Mouse (Mus musculus) left cerebral cortex, postnatal 4 days (tissue): ENCODE measurements around the gene Nsmce4a. TPM values are rescaled to one million over a fixed set of nuclear protein-coding genes. Genes with fewer than 3 reads are reported as not detected.
A peak's percentile ranks its signal among the peaks of the same experiment; 100 is the strongest.
"Not testable (repeated sequence)": the region's sequence is repeated elsewhere in the genome, so short reads cannot be mapped to it uniquely, and the experiment has no call there.

Source experiments
- DNase-seq: peaks from one replicate; pipeline ENCODE4 v3.0.0-alpha.2; 2022
- intact Hi-C: fragments of 180-260 bp; cut with DNase I; formaldehyde crosslinking; loops from one replicate; pipeline ENCODE4 v1.15.1; 2025
- total RNA-seq, 2 experiments: library from RNA; stranded (reverse); gene quantifications; 2 replicates each; pipeline ENCODE4 v1.2.3; 2021

Nsmce4a gene
- total RNA-seq, result 10 to 100 TPM; 36.1 to 38.3 TPM

GRCm38 (mm10) chr7:130572821-130573220, at the start of gene Nsmce4a:
Nsmce4a (minus strand) TSS chr7:130573118.
- DNase-seq, result no peak
- intact Hi-C loops, result no loop called here

- no peak for DNase-seq
- intact Hi-C loops, result no loop called here
Observed at GRCm38 (mm10) chr7:130622359-130622758, 49.4 kb upstream of the Nsmce4a start.

- peak; percentile 13 for DNase-seq
- intact Hi-C loops, result no loop called here
Observed at GRCm38 (mm10) chr7:130621953-130622352, 49.0 kb upstream of the Nsmce4a start.

- intact Hi-C loops, result no loop called here
- DNase-seq, result no peak
Observed at GRCm38 (mm10) chr7:130621068-130621467, 48.1 kb upstream of the Nsmce4a start.

DNA sequence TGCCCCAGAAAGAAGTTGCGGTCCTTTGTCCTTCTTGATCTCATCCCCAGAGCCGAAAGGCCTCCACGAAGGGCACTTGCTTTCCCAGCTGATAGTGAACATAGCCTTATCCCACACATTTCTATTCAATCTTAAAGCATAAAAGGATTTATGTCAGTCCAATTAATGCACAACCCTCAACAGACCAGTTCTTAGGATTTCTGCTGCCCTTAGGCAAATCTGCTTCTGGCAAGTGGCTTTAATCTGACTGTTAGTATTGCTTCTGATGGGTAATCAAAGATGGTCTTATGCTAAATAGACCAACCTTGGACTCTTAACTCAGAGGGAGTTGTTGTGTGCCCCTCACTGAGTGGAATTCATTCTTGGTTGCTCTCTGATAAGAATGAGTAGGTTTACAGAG, 44.7 kb upstream of the Nsmce4a start:
- intact Hi-C loops, result no loop called here
- DNase-seq, result no peak

- peak; percentile 17 for DNase-seq
- intact Hi-C loops, result no loop called here
Observed at GRCm38 (mm10) chr7:130613973-130614372, 41.1 kb upstream of the Nsmce4a start.

DNA sequence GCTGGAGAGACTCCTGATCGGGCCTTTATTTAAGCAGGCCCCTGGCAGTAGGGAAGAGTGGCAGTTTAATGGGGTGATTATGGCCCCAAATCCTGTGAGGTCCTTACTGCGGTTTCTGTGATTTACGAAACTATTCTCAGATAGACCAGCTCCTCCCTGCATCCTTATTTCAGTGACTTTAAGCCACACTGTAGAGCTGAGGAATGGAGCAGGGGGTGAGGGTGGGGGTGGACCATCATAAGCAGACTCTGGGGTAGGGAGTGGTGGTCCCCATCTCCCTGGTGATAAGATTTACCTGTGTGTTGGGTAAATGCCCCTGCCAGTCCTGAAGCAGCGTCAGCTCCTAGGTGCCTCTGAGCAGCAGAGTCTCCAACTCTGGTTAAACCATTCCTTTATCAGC, 34.0 kb upstream of the Nsmce4a start:
- intact Hi-C loops, result no loop called here
- DNase-seq, result no peak

DNA sequence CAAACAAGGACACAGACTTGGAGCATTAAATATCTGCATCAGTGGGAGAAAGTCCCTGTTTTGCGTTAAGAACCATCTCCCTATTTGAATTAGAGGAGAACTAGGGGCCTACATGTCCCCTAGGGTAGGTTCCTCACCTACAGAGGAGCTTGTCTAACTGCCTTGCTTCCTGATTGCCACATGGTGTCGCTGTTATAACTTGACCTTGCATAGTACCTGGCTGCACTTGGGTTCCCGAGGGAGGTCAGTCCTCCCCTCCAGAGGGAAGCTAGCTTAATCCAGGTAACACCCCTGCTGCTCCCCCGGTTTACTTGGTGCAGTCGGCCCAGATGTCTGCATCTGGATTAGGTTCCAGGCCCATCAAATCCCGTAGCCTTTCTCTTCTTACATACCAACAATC, 32.2 kb upstream of the Nsmce4a start:
- intact Hi-C loops, result no loop called here
- DNase-seq, result no peak

DNA sequence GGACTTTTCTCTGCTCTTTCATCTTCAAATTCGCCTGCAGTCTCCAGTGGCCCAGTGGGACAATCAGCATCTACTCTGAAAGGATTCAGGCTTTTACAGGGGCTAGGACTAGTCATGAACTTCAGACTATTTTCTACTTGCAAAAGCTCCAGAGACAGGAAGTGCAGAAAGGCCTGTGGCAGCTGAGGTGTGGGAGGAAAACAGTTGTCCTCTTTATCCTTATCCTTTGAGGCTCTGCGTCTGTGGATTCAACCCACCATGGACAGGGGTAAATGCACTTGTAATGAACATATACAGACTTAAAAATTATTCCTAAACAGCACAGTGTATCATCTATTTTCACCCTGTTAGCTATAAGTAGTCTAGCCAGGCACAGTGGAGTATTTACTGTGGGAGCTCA, 31.5 kb upstream of the Nsmce4a start:
- no peak for DNase-seq
- intact Hi-C loops, result no loop called here

GRCm38 (mm10) chr7:130603556-130603955, 30.6 kb upstream of the Nsmce4a start:
- intact Hi-C loops, result no loop called here
- no peak for DNase-seq

GRCm38 (mm10) chr7:130602804-130603203, 29.9 kb upstream of the Nsmce4a start:
- intact Hi-C loops, result no loop called here

GRCm38 (mm10) chr7:130600546-130600945, 27.6 kb upstream of the Nsmce4a start:
- intact Hi-C loops, result no loop called here

More at GRCm38 (mm10) chr7:130602804-130603203, 29.9 kb upstream of the Nsmce4a start:
- no peak for DNase-seq

GRCm38 (mm10) chr7:130600074-130600473, 27.2 kb upstream of the Nsmce4a start:
- intact Hi-C loops, result no loop called here
- DNase-seq, result no peak

More at GRCm38 (mm10) chr7:130600546-130600945, 27.6 kb upstream of the Nsmce4a start:
- no peak for DNase-seq

- intact Hi-C loops, result no loop called here
- DNase-seq, result peak; percentile 38
Observed at GRCm38 (mm10) chr7:130597546-130597945, 24.6 kb upstream of the Nsmce4a start.

- peak; percentile 38 for DNase-seq
- intact Hi-C loops, result not testable (repeated sequence)
Observed at GRCm38 (mm10) chr7:130596079-130596855, 23.3 kb upstream of the Nsmce4a start.

DNA sequence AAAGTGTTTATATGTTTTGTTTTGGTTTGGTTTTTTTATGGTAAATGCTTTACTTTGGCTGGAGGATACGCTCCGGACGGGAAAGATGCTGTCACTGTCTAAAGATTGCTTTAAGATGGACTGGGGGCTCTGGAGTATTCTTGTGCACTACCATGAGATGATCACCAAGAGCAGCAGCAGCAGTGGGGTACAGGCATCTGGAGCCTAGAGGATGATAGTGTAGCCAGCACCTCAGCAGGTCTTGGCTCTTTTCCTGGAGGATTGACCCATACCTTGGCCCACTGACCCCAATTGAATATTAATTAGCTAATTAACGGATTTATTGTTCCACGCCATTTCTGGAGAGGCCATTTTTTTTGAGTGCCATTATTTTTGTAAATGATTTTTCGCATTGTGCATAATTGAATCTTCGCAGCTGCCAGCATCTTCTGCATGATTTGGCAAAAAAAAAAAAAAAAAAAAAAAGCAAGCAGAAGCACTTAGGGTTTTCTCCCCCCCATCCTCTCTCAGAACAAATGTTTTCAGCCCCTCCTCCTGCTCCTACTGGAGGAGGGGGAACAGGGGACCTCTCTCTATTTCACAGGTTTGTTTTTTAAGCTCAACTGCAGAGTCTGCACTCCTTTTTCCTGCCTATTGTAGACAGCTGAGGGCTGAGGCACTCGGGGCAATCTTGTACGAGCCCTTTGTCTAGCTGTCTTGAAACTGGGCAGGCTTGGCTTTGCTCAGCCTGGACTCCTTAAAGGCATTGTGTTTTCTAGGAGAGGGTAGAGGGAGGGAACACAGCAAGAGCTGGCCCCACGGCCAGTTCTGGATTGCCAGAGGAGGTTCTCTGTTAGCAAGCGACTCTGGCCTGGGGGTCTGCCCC, 20.7 kb upstream of the Nsmce4a start:
- intact Hi-C loops, result not testable (repeated sequence)
- peak; percentile 57 for DNase-seq

DNA sequence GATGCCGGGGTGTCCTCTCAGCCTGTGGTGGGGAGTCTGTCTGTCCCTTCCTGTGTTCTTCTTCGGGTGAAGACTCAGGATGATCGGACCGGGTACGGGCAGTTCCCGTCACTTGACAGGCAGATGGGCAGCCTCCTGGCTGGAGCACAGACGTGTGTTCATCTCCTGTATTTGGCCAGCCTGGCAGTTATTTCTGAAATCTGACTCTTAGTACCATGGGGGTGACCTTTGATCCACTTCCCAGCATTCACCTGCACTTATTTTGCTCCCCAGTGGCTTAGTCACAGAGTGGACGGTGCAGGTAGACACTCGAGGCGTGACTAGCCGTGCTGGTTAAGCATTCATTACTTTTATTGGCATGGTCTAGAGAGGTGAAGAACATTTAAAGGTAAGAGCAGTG, 20.1 kb upstream of the Nsmce4a start:
- intact Hi-C loops, DNase-seq: not testable (repeated sequence)

- intact Hi-C loops, result no loop called here
Observed at GRCm38 (mm10) chr7:130590845-130591437, 18.0 kb upstream of the Nsmce4a start.

DNA sequence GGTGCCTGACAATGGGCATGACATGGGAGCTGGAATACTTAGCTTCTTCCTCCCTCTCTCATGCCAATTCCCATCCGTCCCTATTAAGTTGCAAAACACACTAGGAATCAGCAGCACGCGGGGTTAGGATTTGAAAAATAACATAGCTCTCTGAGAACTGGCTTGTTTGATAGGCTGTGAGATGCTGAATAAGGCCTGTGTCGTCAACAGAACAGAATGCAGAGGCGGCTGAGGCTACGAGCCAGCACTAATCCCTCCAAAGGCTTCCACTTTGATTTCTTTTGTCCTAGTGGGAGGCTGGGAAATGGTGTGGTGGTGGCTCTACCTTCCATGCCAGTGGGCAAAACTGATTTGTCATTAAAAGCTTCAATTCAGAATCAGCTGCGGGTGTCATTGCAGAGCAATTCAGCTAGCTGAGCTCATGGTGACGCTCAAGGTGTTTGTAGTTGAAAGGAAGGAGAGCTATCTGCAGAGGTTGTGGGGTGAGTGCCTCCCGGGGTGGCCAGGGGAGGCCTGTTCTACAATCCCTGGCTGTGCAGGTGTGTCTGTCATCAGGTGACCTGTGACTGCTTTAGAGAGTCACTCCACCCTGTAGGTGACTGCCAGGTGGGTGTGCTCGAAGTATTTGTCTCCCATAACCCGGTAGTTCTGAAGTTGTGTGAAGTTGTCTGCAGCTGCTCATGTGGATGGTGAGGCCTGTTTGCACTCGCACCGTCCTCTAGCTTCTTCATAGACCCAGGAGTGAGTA, 17.3 kb upstream of the Nsmce4a start:
- DNase-seq, result no peak
- intact Hi-C loops, result no loop called here

More at GRCm38 (mm10) chr7:130590845-130591437, 18.0 kb upstream of the Nsmce4a start:
- DNase-seq, result no peak

- intact Hi-C loops, result no loop called here
- DNase-seq, result no peak
Observed at GRCm38 (mm10) chr7:130586521-130587072, 13.7 kb upstream of the Nsmce4a start.
